Mouse (Mus musculus) liver, postnatal 0 days (tissue): ENCODE results near the gene Xrcc4. TPM values are rescaled to one million over a fixed set of nuclear protein-coding genes. Genes with fewer than 3 reads are reported as not detected.

Experiments
- ATAC-seq: fragments of 200-750 bp; cut with Nextera tagmentation; 2 replicates; pipeline ENCODE4 v1.8.0; 2017; ENCODE audit warnings: mild to moderate bottlenecking, moderate library complexity
- DNase-seq: peaks from one replicate; pipeline ENCODE4 v3.0.0-alpha.2; 2016
- H3K27ac ChIP-seq: fragments of 300-500 bp; sonication (generic); 2 replicates; pipeline ENCODE4 v1.5.1; 2014; ENCODE audit warnings: antibody characterized with exemption, moderate library complexity, mild to moderate bottlenecking, low read depth
- H3K27me3 ChIP-seq: fragments of 300-500 bp; sonication (generic); 2 replicates; pipeline ENCODE4 v1.6.1; 2014; ENCODE audit warnings: low read length, control low read depth, mixed read lengths; ENCODE audit not compliant: insufficient read depth
- H3K36me3 ChIP-seq: fragments of 300-500 bp; sonication (generic); replicated peaks from 2 replicates; pipeline ENCODE4 v1.6.1; 2014; ENCODE audit warnings: mild to moderate bottlenecking, control low read depth, low read length, moderate library complexity, mixed read lengths; ENCODE audit not compliant: insufficient read depth
- H3K4me1 ChIP-seq: fragments of 300-500 bp; sonication (generic); 2 replicates; pipeline ENCODE4 v1.6.1; 2014; ENCODE audit warnings: antibody characterized with exemption, mild to moderate bottlenecking, control low read depth; ENCODE audit not compliant: insufficient read depth
- H3K4me2 ChIP-seq: fragments of 300-500 bp; sonication (generic); 2 replicates; pipeline ENCODE4 v1.6.1; 2014; ENCODE audit warnings: low read depth, mild to moderate bottlenecking, low read length, moderate library complexity, mixed read lengths
- H3K4me3 ChIP-seq: fragments of 300-500 bp; sonication (generic); 2 replicates; pipeline ENCODE4 v1.5.1; 2014; ENCODE audit warnings: low read depth, low read length
- H3K9ac ChIP-seq: fragments of 300-500 bp; sonication (generic); replicated peaks from 2 replicates; pipeline ENCODE4 v1.6.1; 2014; ENCODE audit warnings: mild to moderate bottlenecking, moderate library complexity
- H3K9me3 ChIP-seq: fragments of 300-500 bp; sonication (generic); 2 replicates; pipeline ENCODE4 v1.6.1; 2016; ENCODE audit warnings: mild to moderate bottlenecking, control low read depth, low read length, mixed read lengths
- CTCF ChIP-seq: sonication (generic); IDR thresholded peaks from 2 replicates; pipeline ENCODE4 v1.5.1; 2016; ENCODE audit warnings: antibody characterized with exemption, low read depth
- EP300 ChIP-seq: IDR thresholded peaks from 2 replicates; pipeline ENCODE4 v1.6.1; 2016; ENCODE audit warnings: antibody characterized with exemption, low read depth, mild to moderate bottlenecking
- WGBS: fragments of 180-500 bp; shearing (Covaris S2); extraction: QIAGEN DNeasy Blood & Tissue Kit; methylation state at CpG from one replicate; pipeline ENCODE4 v1.1.7; 2014; ENCODE audit not compliant: insufficient replicate concordance; 5-methylcytosine and 5-hydroxymethylcytosine counted together
- polyA plus RNA-seq: library from polyadenylated mRNA; unstranded; fragments of >200 nt; fragmentation: Nextera tagmentation; extraction: Ambion mirVana; gene quantifications from 2 replicates; pipeline ENCODE4 v1.2.1, GENCODE M21; 2015

The Xrcc4 gene
- polyA plus RNA-seq, 1 experiment from 2014 or later: 8.3 TPM

- Histone ChIP-seq H3K4me2 (no peak overlapping the region), H3K4me3 (no peak overlapping the region), H3K9ac (no peak overlapping the region), H3K4me1 (no peaks in the 10 kb centered on the region), H3K9me3 (no peaks in the 10 kb centered on the region), H3K27ac (no peak overlapping the region), H3K27me3 (no peaks in the 10 kb centered on the region), H3K36me3 (no peaks in the 10 kb centered on the region)
- WGBS: 77% methylated on average over 2 of the region's 2 CpGs
- no peak for ATAC-seq
- DNase-seq: no peak
- TF ChIP-seq CTCF: no peak
- no peak for TF ChIP-seq EP300
Observed at GRCm38 (mm10) chr13:89881281-89881680, 208.1 kb downstream of the Xrcc4 start.

GRCm38 (mm10) chr13:89878832-89879468 lies 210.5 kb downstream of the Xrcc4 start:
- H3K4me2 ChIP-seq: no peak overlapping the region
- ATAC-seq: no peak
- no peak overlapping the region for H3K4me3 ChIP-seq
- 86% methylated on average over 10 of the region's 10 CpGs for WGBS
- no peak overlapping the region for H3K9ac ChIP-seq
- H3K36me3 ChIP-seq: no peaks in the 10 kb centered on the region
- no peaks in the 10 kb centered on the region for H3K9me3 ChIP-seq
- TF ChIP-seq CTCF: no peak
- TF ChIP-seq EP300: no peak
- no peaks in the 10 kb centered on the region for H3K27me3 ChIP-seq
- no peaks in the 10 kb centered on the region for H3K4me1 ChIP-seq
- DNase-seq: no peak
- H3K27ac ChIP-seq: no peak overlapping the region

GRCm38 (mm10) chr13:89875499-89875898 lies 213.9 kb downstream of the Xrcc4 start:
- TF ChIP-seq EP300 (no peak), CTCF (no peak)
- no peaks in the 10 kb centered on the region for H3K4me1 ChIP-seq
- no peaks in the 10 kb centered on the region for H3K27me3 ChIP-seq
- no peaks in the 10 kb centered on the region for H3K9me3 ChIP-seq
- 74% methylated on average over 4 of the region's 4 CpGs for whole genome bisulfite sequencing
- no peak overlapping the region for H3K27ac ChIP-seq
- H3K4me3 ChIP-seq: no peak overlapping the region
- DNase-seq: no peak
- H3K36me3 ChIP-seq: no peaks in the 10 kb centered on the region
- no peak overlapping the region for H3K9ac ChIP-seq
- H3K4me2 ChIP-seq: no peak overlapping the region
- 0 out of 2 replicates have a peak, but pooled peaks have one; percentile 27 for ATAC-seq

GRCm38 (mm10) chr13:89872725-89873124 lies 216.7 kb downstream of the Xrcc4 start:
- DNase-seq (no peak), ATAC-seq (no peak)
- Histone ChIP-seq H3K4me1 (no peaks in the 10 kb centered on the region), H3K9me3 (no peaks in the 10 kb centered on the region), H3K27me3 (no peaks in the 10 kb centered on the region), H3K36me3 (no peaks in the 10 kb centered on the region), H3K9ac (no peak overlapping the region), H3K4me2 (no peak overlapping the region), H3K27ac (no peak overlapping the region), H3K4me3 (no peak overlapping the region)
- TF ChIP-seq EP300: no peak
- TF ChIP-seq CTCF: no peak
- WGBS: 80% methylated on average over 3 of the region's 3 CpGs

GRCm38 (mm10) chr13:89854139-89854538 lies 235.3 kb downstream of the Xrcc4 start:
- Histone ChIP-seq H3K4me3 (no peak overlapping the region), H3K27me3 (no peaks in the 10 kb centered on the region), H3K4me2 (no peak overlapping the region), H3K9me3 (no peaks in the 10 kb centered on the region), H3K36me3 (no peaks in the 10 kb centered on the region), H3K4me1 (no peaks in the 10 kb centered on the region), H3K9ac (no peak overlapping the region), H3K27ac (no peak overlapping the region)
- no peak for TF ChIP-seq CTCF
- TF ChIP-seq EP300: no peak
- 81% methylated on average over 5 of the region's 5 CpGs for WGBS
- DNase-seq (no peak), ATAC-seq (no peak)

GRCm38 (mm10) chr13:89850746-89851145 lies 238.7 kb downstream of the Xrcc4 start:
- H3K4me3 ChIP-seq: no peak overlapping the region
- DNase-seq (no peak), ATAC-seq (no peak)
- no peaks in the 10 kb centered on the region for H3K9me3 ChIP-seq
- H3K36me3 ChIP-seq: no peaks in the 10 kb centered on the region
- H3K27me3 ChIP-seq: no peaks in the 10 kb centered on the region
- no peak overlapping the region for H3K27ac ChIP-seq
- H3K9ac ChIP-seq: no peak overlapping the region
- WGBS: 74% methylated on average over 2 of the region's 2 CpGs
- no peaks in the 10 kb centered on the region for H3K4me1 ChIP-seq
- no peak for TF ChIP-seq EP300
- no peak overlapping the region for H3K4me2 ChIP-seq
